ENCODE assay signal across 8 mouse cellular contexts in genomic region chr2:59437684-59438393, GRCm38 (mm10). TPM values are rescaled to one million over a fixed set of nuclear protein-coding genes. Genes with fewer than 3 reads are reported as not detected.
DNase-seq lines count a peak whose midpoint lies in the region; ATAC-seq and TF ChIP-seq lines count a peak whose summit lies in the region.

No protein-coding gene starts in this region.

- peak; percentile 76 for ATAC-seq in forebrain, embryonic 15.5 days (replicated peaks)
- peak; percentile 69 for ATAC-seq in lung, postnatal 0 days

- H3K4me3 ChIP-seq in forebrain, embryonic 15.5 days = peak overlapping the region; percentile 16; the same call in 1 of the 2 replicates
- H3K4me3 ChIP-seq in layer of hippocampus, adult 2 months = peak overlapping the region; percentile 48
- peak overlapping the region; percentile 27; the same call in 1 of the 2 replicates for H3K4me3 ChIP-seq in lung, postnatal 0 days (ENCODE audit: low read depth, low read length)

- H3K27me3 ChIP-seq in forebrain, embryonic 15.5 days = no peaks in the 10 kb centered on the region
- no peaks in the 10 kb centered on the region for H3K27me3 ChIP-seq in lung, postnatal 0 days (replicated peaks; ENCODE audit: insufficient read depth, low read length)

- peak overlapping the region; percentile 16; the same call in 1 of the 2 replicates for H3K27ac ChIP-seq in forebrain, embryonic 15.5 days (replicated peaks)
- peak overlapping the region; percentile 77 for H3K27ac ChIP-seq in layer of hippocampus, adult 2 months
- H3K27ac ChIP-seq in lung, postnatal 0 days (ENCODE audit: low read length) = peak overlapping the region; percentile 48; the same call in 1 of the 2 replicates

- H3K36me3 ChIP-seq in forebrain, embryonic 15.5 days = no peaks in the 10 kb centered on the region
- H3K36me3 ChIP-seq in lung, postnatal 0 days (ENCODE audit: insufficient read depth, low read length) = no peaks in the 10 kb centered on the region

- 54% methylated on average over 12 of the region's 12 CpGs for WGBS in forebrain, embryonic 15.5 days
- 36% methylated on average over 12 of the region's 12 CpGs for WGBS in lung, postnatal 0 days

- no peaks in the 10 kb centered on the region for H3K9me3 ChIP-seq in forebrain, embryonic 15.5 days
- no peaks in the 10 kb centered on the region for H3K9me3 ChIP-seq in lung, postnatal 0 days (ENCODE audit: low read length)

- TF ChIP-seq CTCF in layer of hippocampus, adult 2 months (conservative IDR thresholded peaks at IDR 0.05) = no peak
- TF ChIP-seq CTCF in lung, postnatal 0 days (IDR thresholded peaks at IDR 0.05) = no peak

- H3K9ac ChIP-seq in forebrain, embryonic 15.5 days (replicated peaks) = peak overlapping the region; percentile 30
- H3K9ac ChIP-seq in lung, postnatal 0 days (replicated peaks; ENCODE audit: low read depth) = no peak overlapping the region; the same call in 1 of the 2 replicates

- intact Hi-C loops in heart, postnatal 25 days (cut with DNase I) = loop anchor here (2.0 to 5.0 kb wide), 6 partner anchors 36 to 756 kb away; partner anchors contain the start of genes Ccdc148 and Pkp4

- H3K4me1 ChIP-seq in forebrain, embryonic 15.5 days = peaks cover 13% of the 10 kb centered on the region
- no peaks in the 10 kb centered on the region for H3K4me1 ChIP-seq in lung, postnatal 0 days (ENCODE audit: insufficient read depth, low read depth, low read length)

- peak overlapping the region; percentile 39 for H3K4me2 ChIP-seq in forebrain, embryonic 15.5 days (replicated peaks)
- peak overlapping the region; percentile 50 for H3K4me2 ChIP-seq in lung, postnatal 0 days (replicated peaks; ENCODE audit: low read depth, low read length)

- TF ChIP-seq EP300 in lung, postnatal 0 days (IDR thresholded peaks at IDR 0.05) = no peak

- DNase-seq in CD4-positive helper T cell, adult 2 months (ENCODE audit: low read depth, low spot score) = peak; percentile 41
- DNase-seq in adrenal gland, adult 2 months = peak; percentile 89
- DNase-seq in heart, postnatal 25 days (ENCODE audit: low spot score) = peak; percentile 49
- peak; percentile 69 to 72 for DNase-seq in layer of hippocampus, adult 2 months (ENCODE audit: low spot score in 2 of 2)
- DNase-seq in lung, postnatal 0 days (ENCODE audit: low spot score) = peak; percentile 79
- peak; percentile 84 to 88 for DNase-seq in right cerebral cortex, postnatal 10 days (ENCODE audit: low spot score in 2 of 2)
- DNase-seq in embryo, embryonic 10.5 days (ENCODE audit: low spot score) = no peak

RNA-seq across cellular contexts. Expression of gene Dapl1, which starts 46.6 kb away (rescaled TPM):
- not detected for total RNA-seq in adrenal gland, adult 2 months (2021)
- not detected in 2 replicates for polyA plus RNA-seq in adrenal gland, adult 2 months (2012; rRNA removed)
- polyA plus RNA-seq in forebrain, embryonic 15.5 days (2015; fragmentation: Nextera tagmentation; extraction: Ambion mirVana) = 0.47 TPM in 1 of 2 replicates, not detected in the other
- total RNA-seq in heart, postnatal 25 days (2021) = not detected
- total RNA-seq in layer of hippocampus, adult 2 months (2021) = not detected
- 1.8 and 2.3 TPM in 2 replicates for polyA plus RNA-seq in lung, postnatal 0 days (2015; fragmentation: Nextera tagmentation; extraction: Ambion mirVana)

Comparison
In these comparisons a context has a peak if more than half of its experiments do, and no peak if none do; other contexts are left out.
1. H3K27ac ChIP-seq: peak in every context shown above with its lines; median percentile 77 in layer of hippocampus, adult 2 months; 48 in lung, postnatal 0 days; 16 in forebrain, embryonic 15.5 days.